Mouse (Mus musculus): ENCODE results near the gene Prkacb.

DNA sequence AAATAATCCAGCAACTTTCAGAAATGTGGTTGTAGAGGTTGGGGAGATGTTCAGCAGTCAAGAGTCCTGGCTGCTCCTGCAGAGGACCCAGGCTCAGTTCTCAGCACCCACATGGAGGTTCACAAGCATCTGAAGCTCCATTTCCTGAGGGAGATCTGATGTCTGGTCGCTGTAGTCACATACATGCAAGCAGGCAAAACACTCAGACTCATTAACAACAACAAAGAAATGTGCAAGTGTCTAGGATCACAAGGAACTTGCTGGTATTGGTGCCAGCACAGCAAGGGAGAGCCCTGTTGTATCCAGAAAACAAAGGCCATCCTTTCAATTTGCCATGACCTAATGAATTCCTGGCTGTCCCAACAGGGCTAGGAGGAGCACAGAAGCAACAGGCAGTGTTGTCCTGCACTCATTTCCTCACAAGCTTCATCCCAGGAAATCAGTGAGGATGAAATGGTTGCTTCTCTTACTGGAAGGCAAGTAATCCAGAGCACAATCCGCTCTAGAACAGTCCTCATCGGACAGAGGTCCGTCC lies 46.7 kb downstream of the Prkacb start:
- TF ChIP-seq CTCF (IDR thresholded peaks at IDR 0.05; ENCODE audit: control insufficient read depth, insufficient read depth, insufficient read length) (no peak), MYOG (IDR thresholded peaks at IDR 0.05; ENCODE audit: control insufficient read depth, extremely low read depth, insufficient read length) (no peak)

Measured in C2C12 (cell line).